ENCODE assay signal across 8 mouse cellular contexts in genomic region chr11:49713336-49714334, GRCm38 (mm10). TPM values are rescaled to one million over a fixed set of nuclear protein-coding genes. Genes with fewer than 3 reads are reported as not detected.
A peak's percentile ranks its signal among the peaks of the same experiment; 100 is the strongest.
DNase-seq lines count a peak whose midpoint lies in the region; ATAC-seq lines count a peak whose summit lies in the region.

No protein-coding gene starts in this region.

- no peaks in the 10 kb centered on the region; the same call in 1 of the 2 replicates for H3K36me3 ChIP-seq in heart, embryonic 12.5 days
- H3K36me3 ChIP-seq in kidney, embryonic 15.5 days = no peaks in the 10 kb centered on the region

- DNase-seq in urinary bladder, postnatal 25 days (ENCODE audit: low spot score) = peak; percentile 15
- DNase-seq in urinary bladder, adult 2 months (ENCODE audit: low spot score) = no peak
- peak; percentile 19 for DNase-seq in embryo, embryonic 11.5 days (ENCODE audit: low read depth, low spot score)
- peak; percentile 39 for DNase-seq in lung, postnatal 25 days (ENCODE audit: low spot score)
- DNase-seq in spleen, postnatal 10 days (ENCODE audit: low spot score in 2 of 2) = peak; percentile 39 to 41
- DNase-seq in frontal cortex, postnatal 10 days (ENCODE audit: low spot score in 2 of 2) = no peak

- WGBS in heart, embryonic 12.5 days = 36% methylated on average over 20 of the region's 20 CpGs
- WGBS in kidney, embryonic 15.5 days = 31% methylated on average over 20 of the region's 20 CpGs

- peak overlapping the region; percentile 65 for H3K9ac ChIP-seq in heart, embryonic 12.5 days
- H3K9ac ChIP-seq in kidney, embryonic 15.5 days = peak overlapping the region; percentile 97

- peak overlapping the region; percentile 89 for H3K27ac ChIP-seq in heart, embryonic 12.5 days (ENCODE audit: poor library complexity, severe bottlenecking)
- peak overlapping the region; percentile 96 for H3K27ac ChIP-seq in kidney, embryonic 15.5 days

- peak; percentile 41 for ATAC-seq in heart, embryonic 12.5 days (ENCODE audit: insufficient number of reproducible peaks, low FRiP score)
- ATAC-seq in kidney, embryonic 15.5 days (replicated peaks; ENCODE audit: low FRiP score) = peak; percentile 23; the same call in 1 of the 2 replicates

- peak overlapping the region; percentile 70 for H3K4me2 ChIP-seq in heart, embryonic 12.5 days
- peak overlapping the region; percentile 69 for H3K4me2 ChIP-seq in kidney, embryonic 15.5 days

- peak overlapping the region; percentile 95 for H3K4me3 ChIP-seq in heart, embryonic 12.5 days
- H3K4me3 ChIP-seq in kidney, embryonic 15.5 days (replicated peaks) = peak overlapping the region; percentile 97

- peaks cover 30% of the 10 kb centered on the region for H3K4me1 ChIP-seq in heart, embryonic 12.5 days (replicated peaks)
- peaks cover 22% of the 10 kb centered on the region for H3K4me1 ChIP-seq in kidney, embryonic 15.5 days

- H3K27me3 ChIP-seq in heart, embryonic 12.5 days (replicated peaks) = no peaks in the 10 kb centered on the region
- H3K27me3 ChIP-seq in kidney, embryonic 15.5 days = no peaks in the 10 kb centered on the region

- H3K9me3 ChIP-seq in heart, embryonic 12.5 days (replicated peaks) = no peaks in the 10 kb centered on the region
- H3K9me3 ChIP-seq in kidney, embryonic 15.5 days (replicated peaks) = no peaks in the 10 kb centered on the region

RNA-seq across cellular contexts. Expression of gene Cnot6, which starts 1.1 kb away (rescaled TPM):
- polyA plus RNA-seq in urinary bladder, adult 2 months (2012; rRNA removed) = 27.7 and 29.9 TPM in 2 replicates
- 61.5 and 65.9 TPM in 2 replicates for polyA plus RNA-seq in heart, embryonic 12.5 days (2016; fragmentation: Nextera tagmentation; extraction: Ambion mirVana)
- 67.1 and 70.8 TPM in 2 replicates for polyA plus RNA-seq in kidney, embryonic 15.5 days (2015; fragmentation: Nextera tagmentation; extraction: Ambion mirVana)

RNA-seq across cellular contexts. Expression of gene Scgb3a1, which starts 50.2 kb away (rescaled TPM):
- polyA plus RNA-seq in urinary bladder, adult 2 months (2012; rRNA removed) = 0.19 and 0.26 TPM in 2 replicates
- polyA plus RNA-seq in heart, embryonic 12.5 days (2016; fragmentation: Nextera tagmentation; extraction: Ambion mirVana) = 0.40 TPM in 1 of 2 replicates, not detected in the other
- polyA plus RNA-seq in kidney, embryonic 15.5 days (2015; fragmentation: Nextera tagmentation; extraction: Ambion mirVana) = not detected in 2 replicates

Comparison
In these comparisons a context has a peak if more than half of its experiments do, and no peak if none do; other contexts are left out.
1. DNase-seq: peak in urinary bladder, postnatal 25 days (single experiment), embryo, embryonic 11.5 days (single experiment), lung, postnatal 25 days (single experiment) and spleen, postnatal 10 days (2 of 2); none in urinary bladder, adult 2 months (single experiment) and frontal cortex, postnatal 10 days (0 of 2).